Mouse (Mus musculus) cerebellum, adult 2 months (tissue): ENCODE results near the gene Ptpa. TPM values are rescaled to one million over a fixed set of nuclear protein-coding genes. Genes with fewer than 3 reads are reported as not detected.

ENCODE experiments used
- DNase-seq, 2 experiments: peaks; one replicate each; pipeline ENCODE4 v3.0.0; 2021
- H3K27ac ChIP-seq: fragments of 200-500 bp; 2 replicates; pipeline ENCODE4 v1.5.1; 2012; ENCODE audit warnings: low read length, control low read depth, inconsistent platforms; ENCODE audit not compliant: insufficient read depth
- H3K27me3 ChIP-seq: fragments of 200-500 bp; 2 replicates; pipeline ENCODE4 v1.6.1; 2012; ENCODE audit warnings: inconsistent platforms, mild to moderate bottlenecking, low read length, moderate library complexity; ENCODE audit not compliant: control insufficient read depth, insufficient read depth
- H3K4me1 ChIP-seq: fragments of 200-500 bp; 2 replicates; pipeline ENCODE4 v1.6.1; 2011; ENCODE audit warnings: low read length; ENCODE audit not compliant: control insufficient read depth, insufficient read depth
- H3K4me3 ChIP-seq: fragments of 200-500 bp; replicated peaks from 2 replicates; pipeline ENCODE3; 2011; ENCODE audit warnings: mild to moderate bottlenecking, low read depth, low read length, control low read depth; ENCODE audit not compliant: insufficient read depth
- CTCF ChIP-seq: fragments of 200-500 bp; IDR thresholded peaks from 2 replicates; pipeline ENCODE4 v1.5.1; 2011; ENCODE audit warnings: low read depth, mild to moderate bottlenecking, control low read depth, low read length, moderate library complexity, borderline replicate concordance; ENCODE audit not compliant: insufficient read depth
- POLR2A ChIP-seq: fragments of 200-500 bp; IDR thresholded peaks from 2 replicates; pipeline ENCODE4 v1.6.1; 2011; ENCODE audit warnings: low read length, control low read depth, borderline replicate concordance; ENCODE audit not compliant: insufficient read depth
- WGBS: fragments of 180-500 bp; shearing (Covaris S2); methylation state at CpG from one replicate; pipeline ENCODE4 v1.1.7; 2018; 5-methylcytosine and 5-hydroxymethylcytosine counted together
- polyA plus RNA-seq: library from polyadenylated mRNA; depleted of rRNA; stranded (reverse); fragments of >200 nt; gene quantifications from 2 replicates; pipeline ENCODE4 v1.2.3, GENCODE M21; 2012

The Ptpa gene
- polyA plus RNA-seq, 1 experiment, result 207 TPM

- H3K4me3 ChIP-seq, result no peak overlapping the region
- DNase-seq, result no peak
- TF ChIP-seq CTCF (no peak), POLR2A (no peak)
- H3K4me1 ChIP-seq, result peaks cover 10% of the 10 kb centered on the region
- H3K27ac ChIP-seq, result no peak overlapping the region
- WGBS, result 46% methylated on average over 4 of the region's 4 CpGs
- no peaks in the 10 kb centered on the region for H3K27me3 ChIP-seq
Measured at GRCm38 (mm10) chr2:30421432-30421831, 5.6 kb downstream of the Ptpa start.

- peak in 1 of 2 experiments; percentile 68 for DNase-seq
- TF ChIP-seq POLR2A, result no peak
- no peak for TF ChIP-seq CTCF
Measured at GRCm38 (mm10) chr2:30429156-30429555, 13.3 kb downstream of the Ptpa start.

GRCm38 (mm10) chr2:30435326-30436155 lies 19.7 kb downstream of the Ptpa start:
- Histone ChIP-seq H3K27me3 (no peaks in the 10 kb centered on the region), H3K4me3 (no peak overlapping the region), H3K4me1 (peaks cover 6% of the 10 kb centered on the region), H3K27ac (no peak overlapping the region)
- peak; percentile 73 to 77 for DNase-seq
- 48% methylated on average over 5 of the region's 5 CpGs for WGBS
- TF ChIP-seq POLR2A, result no peak
- peak; percentile 99 for TF ChIP-seq CTCF

More at GRCm38 (mm10) chr2:30429156-30429555, 13.3 kb downstream of the Ptpa start:
- no peak overlapping the region for H3K4me3 ChIP-seq
- 0 out of 2 replicates have a peak, but pooled peaks cover 3% of the 10 kb centered on the region for H3K4me1 ChIP-seq
- H3K27ac ChIP-seq, result no peak overlapping the region
- H3K27me3 ChIP-seq, result no peaks in the 10 kb centered on the region

GRCm38 (mm10) chr2:30436156-30436545 lies 20.3 kb downstream of the Ptpa start:
- 83% methylated on average over 5 of the region's 5 CpGs for whole genome bisulfite sequencing
- Histone ChIP-seq H3K27ac (no peak overlapping the region), H3K27me3 (no peaks in the 10 kb centered on the region), H3K4me1 (peaks cover 11% of the 10 kb centered on the region), H3K4me3 (no peak overlapping the region)
- DNase-seq, result no peak
- TF ChIP-seq CTCF (no peak), POLR2A (no peak)

- DNase-seq, result no peak
- whole genome bisulfite sequencing, result 65% methylated on average over 4 of the region's 4 CpGs
- no peak overlapping the region for H3K27ac ChIP-seq
- TF ChIP-seq POLR2A (no peak), CTCF (no peak)
- no peaks in the 10 kb centered on the region for H3K27me3 ChIP-seq
- H3K4me3 ChIP-seq, result no peak overlapping the region
- H3K4me1 ChIP-seq, result peaks cover 15% of the 10 kb centered on the region
Measured at GRCm38 (mm10) chr2:30436809-30437208, 21.0 kb downstream of the Ptpa start.

GRCm38 (mm10) chr2:30437791-30438190 lies 22.0 kb downstream of the Ptpa start:
- no peak overlapping the region for H3K27ac ChIP-seq
- H3K4me1 ChIP-seq, result peaks cover 24% of the 10 kb centered on the region
- 80% methylated on average over 4 of the region's 4 CpGs for WGBS
- DNase-seq, result no peak
- H3K27me3 ChIP-seq, result no peaks in the 10 kb centered on the region
- TF ChIP-seq CTCF (no peak), POLR2A (no peak)
- H3K4me3 ChIP-seq, result no peak overlapping the region

- WGBS, result 75% methylated on average over 6 of the region's 6 CpGs
- no peak for DNase-seq
- no peak overlapping the region for H3K27ac ChIP-seq
Measured at GRCm38 (mm10) chr2:30439631-30440030, 23.8 kb downstream of the Ptpa start.

GRCm38 (mm10) chr2:30440211-30440700 lies 24.4 kb downstream of the Ptpa start:
- 7% methylated on average over 3 of the region's 3 CpGs for WGBS
- H3K4me1 ChIP-seq, result peaks cover 29% of the 10 kb centered on the region
- no peak for DNase-seq

More at GRCm38 (mm10) chr2:30439631-30440030, 23.8 kb downstream of the Ptpa start:
- Histone ChIP-seq H3K4me3 (no peak overlapping the region), H3K27me3 (no peaks in the 10 kb centered on the region), H3K4me1 (peaks cover 29% of the 10 kb centered on the region)
- TF ChIP-seq POLR2A, result no peak
- no peak for TF ChIP-seq CTCF

More at GRCm38 (mm10) chr2:30440211-30440700, 24.4 kb downstream of the Ptpa start:
- no peak for TF ChIP-seq CTCF
- TF ChIP-seq POLR2A, result no peak
- Histone ChIP-seq H3K27me3 (no peaks in the 10 kb centered on the region), H3K4me3 (no peak overlapping the region), H3K27ac (peak overlapping the region; percentile 29)
